In the genomic region with DNA sequence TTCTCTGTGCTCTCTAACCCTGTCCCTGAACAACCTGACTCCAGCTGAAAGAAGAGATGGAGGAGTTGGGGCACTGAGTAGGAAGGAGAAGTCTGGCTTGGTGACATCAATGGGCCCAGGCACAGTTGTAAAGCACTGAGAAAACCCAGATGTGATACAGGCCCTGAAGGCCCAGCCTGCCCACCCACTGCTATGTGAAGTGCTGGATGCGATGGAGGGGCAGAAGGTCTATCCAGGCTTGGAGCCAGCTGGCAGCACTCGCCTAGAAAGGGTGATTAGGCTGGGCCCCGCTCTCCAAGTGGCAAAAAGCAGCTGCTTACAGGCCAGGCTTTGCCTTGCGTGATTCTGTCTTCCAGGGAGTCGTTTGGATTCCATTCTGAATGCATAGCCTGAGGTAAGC, we compare ENCODE assay signal across 13 mouse cellular contexts. TPM values are rescaled to one million over a fixed set of nuclear protein-coding genes. Genes with fewer than 3 reads are reported as not detected.
DNase-seq lines count a peak whose midpoint lies in the region; ATAC-seq lines count a peak whose summit lies in the region.
"Had no signal": no experiment of that assay in that cellular context is flagged by ENCODE, and none has a peak within 500 bp of the region (broad histone marks: within the 10 kb centered on the region; RNA-seq: fewer than 3 reads in every experiment).

No protein-coding gene starts in this region.

- H3K9ac ChIP-seq in forebrain, embryonic 15.5 days (replicated peaks): no peak overlapping the region
- no peak overlapping the region for H3K9ac ChIP-seq in neural tube, embryonic 14.5 days (replicated peaks; ENCODE audit: low read depth, low read length)
- H3K9ac ChIP-seq in limb, embryonic 15.5 days: no peak overlapping the region
- H3K9ac ChIP-seq: liver, embryonic 14.5 days had no signal

- H3K4me2 ChIP-seq in forebrain, embryonic 15.5 days (replicated peaks): no peak overlapping the region
- H3K4me2 ChIP-seq in neural tube, embryonic 14.5 days (ENCODE audit: low read depth, low read length): no peak overlapping the region
- no peak overlapping the region for H3K4me2 ChIP-seq in limb, embryonic 15.5 days

- no peak overlapping the region for H3K27ac ChIP-seq in forebrain, embryonic 15.5 days (replicated peaks)
- no peak overlapping the region for H3K27ac ChIP-seq in forebrain, embryonic 10.5 days
- H3K27ac ChIP-seq in neural tube, embryonic 14.5 days (ENCODE audit: low read depth, low read length): no peak overlapping the region
- H3K27ac ChIP-seq in limb, embryonic 15.5 days: no peak overlapping the region
- H3K27ac ChIP-seq: liver, embryonic 14.5 days had no signal

- 41% methylated on average over 5 of the region's 5 CpGs for WGBS in forebrain, embryonic 15.5 days
- WGBS in forebrain, embryonic 10.5 days: 83% methylated on average over 5 of the region's 5 CpGs
- 68% methylated on average over 5 of the region's 5 CpGs for WGBS in neural tube, embryonic 14.5 days
- 32% methylated on average over 5 of the region's 5 CpGs for WGBS in limb, embryonic 15.5 days

- no peak for DNase-seq in forebrain, embryonic 10.5 days (ENCODE audit: extremely low spot score, low spot score)
- DNase-seq in kidney, postnatal 14 days: peak; percentile 21
- DNase-seq in kidney, adult 18-20 months: no peak
- DNase-seq in neural tube, embryonic 10.5 days (ENCODE audit: extremely low spot score, low spot score): no peak
- no peak for DNase-seq in spleen, postnatal 14 days (ENCODE audit: low spot score in 2 of 2)
- DNase-seq: cerebellum, postnatal 36 days; gastrocnemius, postnatal 25 days; kidney, adult 2 months had no signal

- ATAC-seq in forebrain, embryonic 15.5 days (replicated peaks): peak; percentile 85
- peak; percentile 82 for ATAC-seq in neural tube, embryonic 14.5 days (ENCODE audit: low read depth)
- ATAC-seq in limb, embryonic 15.5 days (ENCODE audit: insufficient number of reproducible peaks, low FRiP score, low TSS enrichment, low read depth): 0 out of 2 replicates have a peak, but pooled peaks have one; percentile 66

- no peaks in the 10 kb centered on the region for H3K9me3 ChIP-seq in forebrain, embryonic 15.5 days
- no peaks in the 10 kb centered on the region for H3K9me3 ChIP-seq in forebrain, embryonic 10.5 days
- no peaks in the 10 kb centered on the region for H3K9me3 ChIP-seq in neural tube, embryonic 14.5 days (ENCODE audit: control insufficient read depth, low read length)
- H3K9me3 ChIP-seq in limb, embryonic 15.5 days: no peaks in the 10 kb centered on the region

- H3K36me3 ChIP-seq in forebrain, embryonic 15.5 days: no peaks in the 10 kb centered on the region
- H3K36me3 ChIP-seq in forebrain, embryonic 10.5 days (replicated peaks): no peaks in the 10 kb centered on the region
- no peaks in the 10 kb centered on the region for H3K36me3 ChIP-seq in neural tube, embryonic 14.5 days (ENCODE audit: control insufficient read depth, insufficient read depth, low read length)
- H3K36me3 ChIP-seq in limb, embryonic 15.5 days: no peaks in the 10 kb centered on the region

- no peak overlapping the region for H3K4me3 ChIP-seq in forebrain, embryonic 15.5 days
- H3K4me3 ChIP-seq in forebrain, embryonic 10.5 days: no peak overlapping the region
- no peak overlapping the region for H3K4me3 ChIP-seq in neural tube, embryonic 14.5 days (ENCODE audit: low read depth, low read length)
- H3K4me3 ChIP-seq in limb, embryonic 15.5 days: no peak overlapping the region
- H3K4me3 ChIP-seq: erythroblast, embryonic 14.5 days had no signal

- no peaks in the 10 kb centered on the region for H3K27me3 ChIP-seq in forebrain, embryonic 15.5 days
- no peaks in the 10 kb centered on the region for H3K27me3 ChIP-seq in forebrain, embryonic 10.5 days (ENCODE audit: poor library complexity, severe bottlenecking)
- H3K27me3 ChIP-seq in neural tube, embryonic 14.5 days (ENCODE audit: control insufficient read depth, insufficient read depth, low read length): no peaks in the 10 kb centered on the region
- H3K27me3 ChIP-seq in limb, embryonic 15.5 days: no peaks in the 10 kb centered on the region

- no peaks in the 10 kb centered on the region for H3K4me1 ChIP-seq in forebrain, embryonic 15.5 days
- H3K4me1 ChIP-seq in forebrain, embryonic 10.5 days: no peaks in the 10 kb centered on the region
- no peaks in the 10 kb centered on the region for H3K4me1 ChIP-seq in neural tube, embryonic 14.5 days (ENCODE audit: control insufficient read depth, insufficient read depth, low read length)
- 0 out of 2 replicates have a peak, but pooled peaks cover 3% of the 10 kb centered on the region for H3K4me1 ChIP-seq in limb, embryonic 15.5 days

RNA-seq across cellular contexts. Expression of a gene that starts 44.4 kb away (rescaled TPM):
- 0.80 and 1.4 TPM in 2 replicates for polyA plus RNA-seq in forebrain, embryonic 15.5 days (2015; fragmentation: Nextera tagmentation; extraction: Ambion mirVana)
- polyA plus RNA-seq in forebrain, embryonic 10.5 days (2016; fragmentation: Nextera tagmentation; extraction: Ambion mirVana): 0.11 and 0.28 TPM in 2 replicates
- polyA plus RNA-seq in neural tube, embryonic 14.5 days (2014; fragmentation: Nextera tagmentation; extraction: Ambion mirVana): 3.1 TPM in 2 replicates
- polyA plus RNA-seq in limb, embryonic 15.5 days (2015; fragmentation: Nextera tagmentation; extraction: Ambion mirVana): 0.21 and 0.29 TPM in 2 replicates
- polyA plus RNA-seq: erythroblast, embryonic 14.5 days; liver, embryonic 14.5 days had no signal

RNA-seq across cellular contexts. Expression of a gene that starts 60.0 kb away (rescaled TPM):
- polyA plus RNA-seq in forebrain, embryonic 15.5 days (2015; fragmentation: Nextera tagmentation; extraction: Ambion mirVana): 69.7 and 79.8 TPM in 2 replicates
- polyA plus RNA-seq in forebrain, embryonic 10.5 days (2016; fragmentation: Nextera tagmentation; extraction: Ambion mirVana): 360 and 365 TPM in 2 replicates
- 21.5 and 24.6 TPM in 2 replicates for polyA plus RNA-seq in neural tube, embryonic 14.5 days (2014; fragmentation: Nextera tagmentation; extraction: Ambion mirVana)
- polyA plus RNA-seq in limb, embryonic 15.5 days (2015; fragmentation: Nextera tagmentation; extraction: Ambion mirVana): 123 and 128 TPM in 2 replicates
